Mouse (Mus musculus): ENCODE data around the gene Ms4a4d.
"Not testable (repeated sequence)": the region's sequence is repeated elsewhere in the genome, so short reads cannot be mapped to it uniquely, and the experiment has no call there.

Ms4a4d gene

DNA sequence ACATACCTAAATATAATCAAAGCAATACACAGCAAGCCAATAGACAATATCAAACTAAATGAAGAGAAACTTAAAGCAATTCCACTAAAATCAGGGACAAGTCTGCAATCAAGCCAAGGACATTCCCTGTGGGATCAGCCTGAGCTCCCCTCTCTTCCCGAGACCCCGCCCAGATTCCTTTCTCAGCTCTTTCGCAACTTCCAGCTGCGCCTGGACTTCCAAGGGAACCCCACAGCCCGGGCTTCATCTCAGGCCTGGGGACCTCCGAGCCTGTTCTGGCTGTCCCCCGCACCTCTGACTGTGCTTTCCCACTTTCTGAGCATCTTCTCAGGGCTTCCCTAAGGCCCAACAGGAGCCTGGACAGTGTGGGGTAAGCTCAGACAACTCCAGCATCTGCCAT, at the start of gene Ms4a4d:
Gene Ms4a4d (plus strand): TSS at position 209 of the 400 bp plus-strand sequence.
- DNase-seq: no peak

DNA sequence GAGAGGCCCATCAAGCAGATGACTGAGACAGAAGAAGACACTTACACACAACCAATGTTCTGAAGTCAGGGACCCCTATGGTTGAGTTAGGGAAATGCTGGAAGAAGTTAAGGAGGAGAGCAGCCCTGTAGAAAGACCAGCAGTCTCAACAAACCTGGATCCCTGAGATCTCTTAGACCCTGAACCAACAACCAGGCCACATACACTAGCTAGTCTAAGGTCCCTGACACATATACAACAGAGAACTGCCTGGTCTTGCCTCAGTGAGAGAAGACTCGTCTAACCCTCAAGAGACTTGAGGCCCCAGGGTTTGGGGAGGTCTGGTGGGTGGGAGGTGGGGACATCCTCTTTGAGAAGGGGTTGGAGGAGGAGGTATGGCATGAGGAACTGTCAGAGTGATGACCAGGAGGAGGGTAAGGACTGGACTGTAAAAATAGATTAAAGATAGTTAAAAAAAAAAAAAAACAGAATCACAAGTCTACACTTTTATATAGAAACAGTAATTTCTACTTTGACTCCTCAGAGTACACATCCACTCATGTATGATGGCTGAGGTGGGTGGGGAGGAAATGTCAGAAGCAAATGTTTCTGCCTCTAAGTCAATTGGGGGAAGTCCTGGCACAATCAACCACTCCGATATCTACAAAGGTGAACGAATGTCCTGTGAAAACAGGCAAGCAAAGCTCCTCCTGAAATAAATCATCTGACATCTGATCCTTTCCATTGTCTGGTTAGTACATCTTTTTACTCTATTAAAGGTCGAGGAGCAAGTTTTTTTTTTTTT, 45.0 kb upstream of the Ms4a4d start:
- DNase-seq: no peak

DNA sequence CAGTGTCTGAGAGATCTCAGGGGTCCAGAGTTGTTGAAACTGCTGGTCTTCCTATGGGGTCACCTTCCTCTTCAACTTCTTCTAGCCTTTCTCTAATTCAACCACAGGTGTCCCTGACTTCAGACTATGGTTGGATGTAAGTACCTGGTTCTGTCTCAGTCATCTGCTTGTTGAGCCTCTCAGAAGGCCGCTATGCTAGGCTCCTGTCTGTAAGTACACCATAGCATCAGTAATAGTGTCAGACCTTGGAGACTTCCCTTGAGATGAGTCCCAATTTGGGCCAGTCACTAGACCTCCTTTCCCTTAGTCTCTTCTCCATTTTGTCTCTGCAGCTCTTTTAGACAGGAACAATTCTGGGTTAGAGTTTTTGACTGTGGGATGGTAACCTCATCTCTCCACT, 43.9 kb upstream of the Ms4a4d start:
- DNase-seq: no peak

DNA sequence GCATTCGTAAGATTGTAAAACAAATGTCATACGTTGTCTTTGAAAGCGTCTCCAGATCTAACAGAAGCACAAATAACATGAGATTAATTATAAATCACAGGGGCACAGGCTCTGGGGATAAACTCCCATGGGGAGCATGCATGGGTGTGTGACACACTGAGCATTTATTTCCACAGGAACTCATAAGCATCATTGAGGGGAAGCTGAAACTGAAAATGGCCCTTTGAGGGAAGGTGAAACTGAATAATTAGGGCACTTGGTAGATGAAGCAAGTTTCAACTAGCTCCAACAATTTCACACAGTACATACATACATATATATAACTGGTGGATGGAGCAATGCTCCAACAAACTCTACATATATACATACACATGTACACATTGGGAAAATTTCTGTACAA, 42.1 kb upstream of the Ms4a4d start:
- no peak for DNase-seq

DNA sequence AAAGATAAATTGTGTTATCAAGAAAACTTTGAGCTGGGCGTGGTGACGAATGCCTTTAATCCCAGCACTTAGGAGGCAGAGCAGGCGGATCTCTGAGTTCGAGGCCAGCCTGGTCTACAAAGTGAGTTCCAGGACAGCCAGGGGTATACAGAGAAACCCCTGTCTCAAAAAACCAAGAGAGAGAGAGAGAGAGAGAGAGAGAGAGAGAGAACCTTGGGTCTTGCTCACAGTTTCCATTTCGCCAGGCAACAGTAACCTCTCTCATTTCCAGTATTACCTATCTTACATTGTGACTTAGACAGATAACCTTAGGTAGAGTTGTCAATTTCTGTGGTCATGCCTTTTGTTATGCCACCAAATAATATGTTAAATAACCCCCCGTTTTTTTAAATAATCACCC, 40.2 kb upstream of the Ms4a4d start:
- no peak for DNase-seq

DNA sequence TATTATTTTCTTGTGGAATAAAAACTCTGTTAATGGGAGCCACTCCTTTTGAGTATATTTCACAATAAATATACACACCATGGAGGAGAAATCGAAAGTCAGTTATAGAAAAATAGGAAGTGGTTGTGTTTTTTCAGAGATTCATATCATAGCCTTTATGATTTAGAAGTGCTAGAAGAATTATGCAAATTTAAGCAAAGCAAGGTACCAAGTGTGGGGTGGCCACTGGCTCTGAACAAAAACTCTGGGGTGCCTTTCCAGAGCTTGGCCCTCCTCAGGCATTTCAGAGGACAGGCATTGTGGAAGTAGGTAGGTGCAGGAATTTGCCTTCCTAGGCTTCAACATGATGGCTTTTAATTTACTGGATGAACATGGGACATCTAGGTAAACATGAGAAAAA, 39.3 kb upstream of the Ms4a4d start:
- DNase-seq: not testable (repeated sequence)

DNA sequence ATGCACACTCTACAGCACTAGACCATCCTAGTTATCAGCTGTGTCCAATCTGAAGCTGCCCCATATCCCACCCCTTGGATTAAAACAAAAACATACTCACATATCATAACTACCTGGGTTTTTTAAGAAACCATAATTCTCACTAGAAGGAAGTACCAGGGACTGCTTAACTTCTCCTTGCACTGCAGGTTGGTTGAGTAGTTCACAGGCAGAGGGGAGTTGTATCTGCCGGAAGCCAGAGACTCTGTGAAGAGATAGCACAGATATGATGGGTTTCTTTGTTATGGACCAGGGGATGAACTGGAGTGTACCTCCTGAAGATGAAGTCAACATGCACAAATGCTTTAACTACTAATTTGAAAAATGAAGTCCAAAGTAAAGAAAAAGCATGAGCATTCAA, 35.8 kb upstream of the Ms4a4d start:
- no peak for DNase-seq

DNA sequence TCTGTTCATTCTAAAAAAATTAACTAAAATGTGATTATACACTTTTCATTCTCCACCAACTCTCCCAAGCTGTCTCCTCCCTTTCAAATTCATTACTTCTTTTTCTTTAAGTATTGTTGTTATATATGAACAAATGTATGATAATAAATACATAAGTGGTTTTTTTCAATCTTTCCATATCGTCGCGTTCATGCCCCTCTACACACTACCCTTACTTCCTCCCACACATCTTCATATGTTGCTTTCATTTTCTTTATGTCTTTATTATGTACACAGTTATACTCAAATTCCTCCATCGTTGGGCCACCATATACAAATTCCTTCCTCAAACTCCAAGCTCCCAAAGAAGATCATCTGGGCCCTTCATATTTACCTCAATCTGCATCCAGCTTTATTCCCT, 35.3 kb upstream of the Ms4a4d start:
- DNase-seq: no peak

DNA sequence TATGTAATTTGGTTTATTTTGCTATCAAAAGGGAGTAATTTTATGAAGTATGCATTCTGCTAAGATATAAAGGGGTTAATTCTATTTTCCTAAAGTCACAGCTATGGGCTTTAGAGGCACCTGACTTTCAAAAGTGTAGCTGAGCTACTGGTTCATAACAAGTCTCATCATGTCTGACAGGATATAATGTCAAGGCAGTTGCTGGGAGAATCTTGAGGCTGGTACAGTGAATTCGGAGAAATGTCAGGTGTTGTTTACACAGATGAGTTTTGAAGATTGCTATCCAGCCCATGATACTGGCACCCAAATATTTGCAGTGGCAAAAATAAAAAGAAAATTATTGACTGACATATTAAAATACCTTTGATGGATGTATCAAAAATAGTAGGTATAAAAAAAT, 31.7 kb upstream of the Ms4a4d start:
- no peak for DNase-seq

DNA sequence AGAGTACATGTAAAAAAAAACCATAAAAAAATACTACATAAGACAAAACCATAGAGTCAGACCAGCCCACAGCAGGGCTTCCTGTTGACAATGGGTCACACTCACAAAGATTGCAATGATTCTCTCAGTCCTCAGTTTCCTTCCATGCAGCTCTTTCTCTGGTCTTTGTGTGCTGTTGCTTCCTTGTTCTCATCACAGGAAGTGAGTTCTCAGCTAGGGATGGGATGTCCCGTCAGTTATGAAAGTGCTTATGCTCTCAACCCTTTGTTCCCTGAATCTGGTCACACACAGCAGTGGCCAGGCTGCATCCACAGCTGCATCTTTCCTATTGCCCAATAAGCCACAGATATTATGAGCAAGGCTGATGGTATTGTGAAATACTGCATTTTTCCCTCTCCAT, 23.1 kb upstream of the Ms4a4d start:
- DNase-seq: no peak

DNA sequence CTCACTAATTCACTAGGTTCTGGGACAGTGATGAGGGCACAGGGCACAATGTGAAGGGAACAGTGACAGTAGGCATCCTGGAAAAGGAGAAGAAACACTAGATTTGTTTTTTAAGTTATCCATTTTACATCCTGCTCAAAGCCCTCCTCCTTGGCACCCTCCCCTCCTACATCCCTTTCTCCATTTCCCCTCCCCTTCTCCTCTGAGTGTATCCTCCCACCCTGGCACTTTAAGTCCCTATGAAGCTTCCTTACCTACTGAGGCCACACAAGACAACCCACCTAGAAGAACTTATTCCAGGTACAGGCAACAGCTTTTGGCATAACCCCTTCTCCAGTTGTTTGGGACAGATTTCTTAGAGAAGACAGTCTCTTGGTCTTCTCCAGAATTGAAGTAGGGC, 20.4 kb upstream of the Ms4a4d start, which contains the start of gene Ms4a6b:
Gene Ms4a6b (plus strand): TSS at position 267 of the 400 bp plus-strand sequence.
- DNase-seq: no peak

DNA sequence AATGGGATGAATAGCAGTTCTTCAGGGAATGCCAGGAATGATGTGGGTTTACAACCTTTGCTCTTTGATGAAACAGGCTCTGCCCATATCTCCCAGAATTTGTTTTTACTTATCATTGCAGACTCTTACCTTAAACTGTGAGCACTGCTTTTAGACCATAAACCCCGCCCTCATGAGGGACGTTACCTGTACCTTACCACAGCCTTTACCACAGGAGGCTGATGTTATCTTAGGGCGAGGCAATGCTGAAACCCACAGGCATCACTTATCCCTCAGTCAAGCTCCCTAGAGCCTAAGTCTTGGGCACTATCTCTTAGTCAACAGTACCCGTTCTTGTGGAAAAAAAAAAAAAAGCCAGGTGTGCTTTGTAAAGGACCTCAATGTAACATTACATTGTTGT, 19.8 kb upstream of the Ms4a4d start:
- DNase-seq: no peak

DNA sequence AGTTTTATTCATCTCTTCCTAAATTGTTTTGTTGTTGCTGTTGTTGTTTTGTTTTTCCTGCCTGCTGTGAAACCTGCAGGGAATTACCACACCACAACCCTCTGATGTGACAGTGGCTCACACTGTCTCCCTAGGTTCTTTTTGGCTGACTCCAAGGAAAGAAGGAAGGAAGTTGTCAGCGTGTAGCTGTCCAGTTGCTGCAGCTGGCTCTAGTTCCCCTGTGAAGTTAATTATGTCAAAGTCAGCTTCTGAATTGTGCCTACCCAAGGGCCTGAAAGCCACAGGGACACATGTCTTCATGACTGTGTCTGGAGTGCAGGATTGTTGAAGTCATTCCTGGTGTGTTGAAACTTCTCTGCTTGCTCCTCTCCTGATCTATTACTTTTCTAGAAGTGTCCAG, 19.2 kb upstream of the Ms4a4d start:
- DNase-seq: not testable (repeated sequence)

DNA sequence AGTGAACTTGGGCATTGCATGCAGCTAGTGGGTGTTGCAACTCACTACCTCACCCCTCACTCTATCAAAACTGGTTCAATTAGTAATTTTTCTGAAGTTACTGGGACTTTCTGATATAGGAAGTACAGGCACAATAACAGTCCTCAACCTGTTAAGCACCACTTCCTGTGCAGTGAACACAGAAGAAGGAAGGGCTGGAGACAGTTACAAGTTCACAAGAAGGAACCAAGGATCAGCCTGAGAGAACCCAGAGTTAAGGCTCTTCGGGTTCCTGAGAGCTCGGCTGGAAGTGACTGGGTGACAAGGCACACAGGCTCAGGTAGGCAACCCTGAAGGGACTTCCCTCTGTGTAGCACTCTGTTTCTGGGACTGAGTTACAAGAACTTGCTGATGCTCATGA, 18.2 kb upstream of the Ms4a4d start:
- not testable (repeated sequence) for DNase-seq

DNA sequence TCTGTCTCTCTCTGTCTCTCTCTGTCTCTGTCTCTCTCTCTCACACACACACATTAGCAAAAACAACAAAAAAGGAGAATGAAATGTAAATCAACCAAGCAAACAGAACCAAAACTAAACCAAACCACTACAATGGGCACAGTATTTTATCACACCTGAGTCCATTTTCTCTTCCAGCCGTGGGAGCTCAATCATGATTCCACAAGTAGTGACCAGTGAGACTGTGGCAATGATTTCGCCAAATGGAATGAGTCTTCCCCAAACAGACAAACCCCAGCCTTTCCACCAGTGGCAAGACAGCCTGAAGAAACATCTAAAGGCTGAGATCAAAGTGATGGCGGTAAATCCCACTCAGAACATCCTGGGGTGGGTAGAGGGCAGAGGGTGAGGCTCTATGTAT, 16.5 kb upstream of the Ms4a4d start:
- DNase-seq: no peak

DNA sequence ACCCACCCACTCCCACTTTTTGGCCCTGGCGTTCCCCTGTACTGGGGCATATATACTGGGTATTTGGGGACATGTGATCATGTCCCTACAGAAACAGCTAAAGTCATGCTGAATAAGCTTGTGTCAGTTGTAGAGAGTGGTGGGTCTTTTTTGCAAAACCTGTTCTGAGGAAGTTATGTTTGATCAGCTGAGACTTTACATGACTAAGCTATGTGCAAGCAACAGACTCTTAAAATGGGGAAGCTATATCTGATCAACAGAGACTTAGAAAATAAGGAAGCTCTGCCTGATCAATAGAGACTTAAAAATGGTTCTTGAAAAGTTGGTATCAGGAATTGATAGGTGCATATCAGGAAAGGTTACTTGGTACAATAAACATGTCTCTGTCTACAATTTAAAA, 3.2 kb upstream of the Ms4a4d start:
- no peak for DNase-seq

DNA sequence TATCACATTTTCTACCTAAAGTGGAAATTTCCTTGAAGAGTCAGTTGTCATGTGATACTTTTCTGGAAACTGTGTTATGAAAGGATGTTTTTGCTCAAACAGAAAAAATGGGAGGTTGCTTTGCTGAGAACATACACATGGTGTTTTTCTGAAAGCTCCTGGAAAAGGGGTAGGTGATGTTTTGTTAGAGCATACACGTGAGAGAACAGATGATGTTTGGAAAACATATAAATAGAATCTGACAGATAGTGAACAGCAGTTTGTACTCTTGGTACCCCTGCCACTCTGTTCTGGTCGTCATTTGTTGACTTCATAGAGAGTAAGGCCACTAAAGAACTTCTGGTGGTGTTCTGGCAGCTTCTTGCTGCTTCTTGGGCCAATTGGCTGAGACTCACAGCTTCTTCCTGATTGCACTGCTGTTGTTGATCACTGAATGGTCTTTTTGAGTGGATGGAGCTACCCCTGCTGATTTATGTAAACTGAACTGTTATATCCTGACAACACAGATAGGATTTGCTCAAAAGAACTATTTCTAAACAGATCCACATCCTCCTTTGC, 2.6 kb upstream of the Ms4a4d start:
- DNase-seq: no peak

DNA sequence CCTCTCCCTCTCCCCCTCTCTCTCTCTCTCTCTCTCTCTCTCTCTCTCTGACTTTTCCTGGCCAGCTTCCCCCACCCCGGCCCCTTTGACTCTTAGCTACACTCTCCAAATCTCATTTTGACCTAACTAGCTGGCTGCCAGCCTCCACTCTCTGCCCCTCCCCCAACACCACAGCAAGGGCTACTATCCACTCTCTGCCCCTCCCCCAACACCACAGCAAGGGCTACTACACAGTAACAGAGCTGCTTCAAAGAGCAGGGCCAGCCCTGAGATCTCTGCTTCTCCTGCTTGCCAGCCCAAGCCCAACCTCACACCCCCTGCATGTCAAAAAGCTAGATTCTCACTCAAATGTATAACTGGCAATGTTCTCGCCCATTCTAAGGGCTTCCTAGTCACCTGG, 735 bp downstream of the Ms4a4d start:
- no peak for DNase-seq

DNA sequence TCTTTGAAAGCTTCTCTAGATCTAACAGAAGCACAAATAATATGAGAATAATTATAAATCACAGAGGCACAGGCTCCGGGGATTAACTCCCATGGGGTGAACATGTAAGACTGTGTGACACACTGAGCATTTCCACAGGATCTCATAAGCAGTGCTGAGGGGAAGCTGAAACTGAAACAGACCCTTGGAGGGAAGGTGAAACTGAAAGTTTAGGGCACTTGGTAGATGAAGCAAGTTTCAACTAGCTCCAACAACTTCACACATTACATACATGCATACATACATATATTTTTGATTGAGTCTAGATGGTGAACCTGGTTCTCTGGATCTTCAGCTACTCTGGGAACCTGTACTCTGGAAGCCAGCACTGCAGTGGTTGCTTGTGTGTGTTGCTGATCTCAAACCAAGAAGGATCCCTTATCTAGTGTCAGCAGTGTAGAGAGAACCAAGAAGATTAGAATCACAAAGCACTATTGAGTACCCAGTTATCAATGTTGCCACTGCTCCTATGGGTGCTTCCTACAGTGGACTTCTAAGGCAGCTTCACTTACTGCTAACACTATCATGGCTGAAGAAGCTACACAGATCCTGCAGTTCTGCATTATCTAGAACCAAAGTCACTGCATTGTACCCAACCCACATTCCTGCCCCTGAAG, 3.7 kb downstream of the Ms4a4d start:
- not testable (repeated sequence) for DNase-seq

DNA sequence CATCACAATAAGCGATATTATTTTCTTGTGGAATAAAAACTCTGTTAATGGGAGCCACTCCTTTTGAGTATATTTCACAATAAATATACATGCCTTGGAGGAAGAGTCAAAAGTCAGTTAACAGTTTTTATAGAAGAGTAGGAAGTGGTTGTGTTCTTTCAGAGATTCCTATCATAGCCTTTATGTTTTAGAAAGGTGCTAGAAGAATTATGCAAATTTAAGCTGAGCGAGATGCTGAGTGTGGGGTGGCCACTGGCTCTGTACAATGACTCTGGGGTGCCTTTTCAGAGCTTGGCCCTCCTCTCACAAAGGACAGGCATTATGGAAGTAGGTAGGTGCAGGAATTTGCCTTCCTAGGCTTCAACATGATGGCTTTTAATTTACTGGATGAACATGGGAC, 7.8 kb downstream of the Ms4a4d start:
- DNase-seq: not testable (repeated sequence)

DNA sequence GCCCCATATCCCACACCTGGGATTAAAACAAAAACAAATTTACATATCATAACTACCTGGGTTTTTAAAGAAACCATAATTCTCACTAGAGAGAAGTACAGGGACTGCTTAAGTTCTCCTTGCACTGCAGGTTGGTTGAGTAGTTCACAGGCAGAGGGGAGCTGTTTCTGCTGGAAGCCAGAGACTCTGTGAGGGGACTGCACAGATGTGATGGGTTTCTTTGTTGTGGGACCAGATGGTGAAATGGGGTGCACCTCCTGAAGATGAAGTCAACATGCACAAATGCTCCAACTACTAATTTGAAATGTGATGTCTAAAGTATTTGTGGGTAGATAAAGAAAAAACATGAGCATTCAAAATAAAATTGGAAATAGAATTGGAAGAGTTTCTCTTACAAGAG, 11.3 kb downstream of the Ms4a4d start:
- no peak for DNase-seq

DNA sequence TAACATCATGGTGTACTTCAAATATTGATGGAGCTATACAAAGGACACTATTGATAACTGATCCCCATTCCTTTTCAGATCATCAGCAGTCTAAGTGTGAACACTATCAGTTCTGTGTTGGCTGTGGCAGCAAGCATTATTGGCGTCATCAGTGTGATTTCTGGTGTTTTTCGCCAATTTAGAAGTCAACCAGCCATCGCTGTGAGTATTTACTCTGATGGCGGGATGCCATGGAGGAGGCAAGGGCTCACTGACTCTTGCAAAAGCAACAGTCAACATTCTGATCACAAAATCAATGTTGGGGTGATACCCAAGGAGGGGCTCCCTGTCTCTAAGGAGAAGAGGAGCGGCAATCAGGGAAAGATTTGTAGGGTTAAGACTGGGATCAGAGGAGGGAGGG, 18.1 kb downstream of the Ms4a4d start:
- no peak for DNase-seq

DNA sequence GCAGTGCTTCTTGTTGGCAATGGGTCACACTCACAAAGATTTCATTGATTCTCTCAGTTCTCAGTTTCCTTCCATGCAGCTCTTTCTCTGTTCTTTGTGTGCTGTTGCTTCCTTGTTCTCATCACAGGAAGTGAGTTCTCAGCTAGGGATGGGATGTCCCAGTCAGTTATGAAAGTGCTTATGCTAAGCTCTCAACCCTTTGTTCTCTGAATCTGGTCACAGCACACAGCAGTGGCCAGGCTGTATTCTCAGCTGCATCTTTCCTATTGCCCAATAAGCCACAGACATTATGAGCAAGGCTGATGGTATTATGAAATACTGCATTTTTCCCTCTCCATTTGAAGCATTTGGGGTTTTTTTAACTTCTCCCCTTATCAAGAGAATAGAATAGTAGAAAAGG, 23.0 kb downstream of the Ms4a4d start:
- DNase-seq: not testable (repeated sequence)

DNA sequence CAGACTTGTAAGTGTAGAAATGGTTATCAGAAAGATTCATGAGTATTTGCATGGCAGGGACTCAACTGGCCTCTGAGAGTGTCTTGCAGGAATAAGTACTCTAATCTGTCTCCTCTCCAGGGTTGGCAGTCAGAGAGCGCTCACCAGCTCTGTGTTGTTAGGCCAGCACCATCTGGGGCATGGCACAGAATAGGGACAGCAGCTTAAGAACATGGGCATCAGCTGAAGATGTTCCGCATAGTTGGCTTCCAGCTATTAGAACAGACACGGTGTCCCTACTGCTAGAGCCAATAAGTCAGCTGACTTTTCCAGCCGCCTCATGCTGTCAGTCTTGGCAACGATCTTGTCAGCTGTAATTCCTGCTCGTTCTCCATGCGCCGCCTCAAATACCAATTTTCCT, 38.4 kb downstream of the Ms4a4d start:
- no peak for DNase-seq
